Mouse (Mus musculus): ENCODE results near the gene Hoxa10. TPM values are rescaled to one million over a fixed set of nuclear protein-coding genes. Genes with fewer than 3 reads are reported as not detected.

The Hoxa10 gene
- total and polyA plus RNA-seq, 3 experiments = 0.05 TPM; not detected in 2

GRCm38 (mm10) chr6:52247766-52248637 lies 7.3 kb upstream of the Hoxa10 start:
- ATAC-seq (ENCODE audit: extremely low read depth, insufficient number of reproducible peaks, low FRiP score, poor library complexity, severe bottlenecking) = no peak

GRCm38 (mm10) chr6:52246916-52247315 lies 6.3 kb upstream of the Hoxa10 start:
- H3K9me3 ChIP-seq (replicated peaks) = no peaks in the 10 kb centered on the region
- no peaks in the 10 kb centered on the region for H3K4me1 ChIP-seq (ENCODE audit: insufficient read depth, low read depth, low read length)
- ATAC-seq (ENCODE audit: extremely low read depth, insufficient number of reproducible peaks, low FRiP score, poor library complexity, severe bottlenecking) = no peak
- TF ChIP-seq POLR2AphosphoS5 (IDR thresholded peaks at IDR 0.05; ENCODE audit: insufficient replicate concordance, low read depth, low read length) (no peak), CTCF (IDR thresholded peaks at IDR 0.05; ENCODE audit: low read depth, low read length) (no peak), GATA2 (IDR thresholded peaks at IDR 0.05; ENCODE audit: borderline replicate concordance, low read depth, low read length) (no peak), GATA1 (IDR thresholded peaks at IDR 0.05; ENCODE audit: borderline replicate concordance, low read length) (no peak)
- no peak for DNase-seq (ENCODE audit: low spot score)
- no peaks in the 10 kb centered on the region for H3K36me3 ChIP-seq (replicated peaks)
- H3K27me3 ChIP-seq (ENCODE audit: insufficient read depth, low read length) = peaks cover 45% of the 10 kb centered on the region
- H3K4me3 ChIP-seq (ENCODE audit: low read depth, low read length) = no peak overlapping the region

More at GRCm38 (mm10) chr6:52247766-52248637, 7.3 kb upstream of the Hoxa10 start:
- Histone ChIP-seq H3K4me3 (ENCODE audit: low read depth, low read length) (no peak overlapping the region), H3K4me1 (ENCODE audit: insufficient read depth, low read depth, low read length) (no peaks in the 10 kb centered on the region), H3K9me3 (replicated peaks) (no peaks in the 10 kb centered on the region), H3K27me3 (ENCODE audit: insufficient read depth, low read length) (peaks cover 51% of the 10 kb centered on the region), H3K36me3 (replicated peaks) (no peaks in the 10 kb centered on the region)
- DNase-seq (ENCODE audit: low spot score) = no peak
- TF ChIP-seq TAL1 (conservative IDR thresholded peaks at IDR 0.05; ENCODE audit: low read depth, low read length) (no peak), GATA1 (IDR thresholded peaks at IDR 0.05; ENCODE audit: borderline replicate concordance, low read length) (no peak), POLR2AphosphoS5 (IDR thresholded peaks at IDR 0.05; ENCODE audit: insufficient replicate concordance, low read depth, low read length) (no peak), GATA2 (IDR thresholded peaks at IDR 0.05; ENCODE audit: borderline replicate concordance, low read depth, low read length) (no peak), CTCF (IDR thresholded peaks at IDR 0.05; ENCODE audit: low read depth, low read length) (no peak)

GRCm38 (mm10) chr6:52246403-52246803 lies 5.7 kb upstream of the Hoxa10 start:
- Histone ChIP-seq H3K9me3 (replicated peaks) (no peaks in the 10 kb centered on the region), H3K4me3 (ENCODE audit: low read depth, low read length) (no peak overlapping the region), H3K36me3 (replicated peaks) (no peaks in the 10 kb centered on the region), H3K27me3 (ENCODE audit: insufficient read depth, low read length) (peaks cover 45% of the 10 kb centered on the region), H3K4me1 (ENCODE audit: insufficient read depth, low read depth, low read length) (no peaks in the 10 kb centered on the region)
- DNase-seq (ENCODE audit: low spot score) (no peak), ATAC-seq (ENCODE audit: extremely low read depth, insufficient number of reproducible peaks, low FRiP score, poor library complexity, severe bottlenecking) (no peak)
- TF ChIP-seq CTCF (IDR thresholded peaks at IDR 0.05; ENCODE audit: low read depth, low read length) (no peak), GATA1 (IDR thresholded peaks at IDR 0.05; ENCODE audit: borderline replicate concordance, low read length) (no peak), POLR2AphosphoS5 (IDR thresholded peaks at IDR 0.05; ENCODE audit: insufficient replicate concordance, low read depth, low read length) (no peak), GATA2 (IDR thresholded peaks at IDR 0.05; ENCODE audit: borderline replicate concordance, low read depth, low read length) (no peak), TAL1 (conservative IDR thresholded peaks at IDR 0.05; ENCODE audit: low read depth, low read length) (no peak)

GRCm38 (mm10) chr6:52245757-52246142 lies 5.1 kb upstream of the Hoxa10 start, which contains the start of gene Hoxa11:
Gene Hoxa11 (minus strand): TSS chr6:52245810.
- Histone ChIP-seq H3K27me3 (ENCODE audit: insufficient read depth, low read length) (peaks cover 43% of the 10 kb centered on the region), H3K4me3 (ENCODE audit: low read depth, low read length) (no peak within 1 kb of the TSS), H3K9me3 (replicated peaks) (no peaks in the 10 kb centered on the region), H3K4me1 (ENCODE audit: insufficient read depth, low read depth, low read length) (no peaks in the 10 kb centered on the region), H3K36me3 (replicated peaks) (no peaks in the 10 kb centered on the region)
- ATAC-seq (ENCODE audit: extremely low read depth, insufficient number of reproducible peaks, low FRiP score, poor library complexity, severe bottlenecking) = no peak
- TF ChIP-seq POLR2AphosphoS5 (IDR thresholded peaks at IDR 0.05; ENCODE audit: insufficient replicate concordance, low read depth, low read length) = no peak
- no peak for TF ChIP-seq CTCF (IDR thresholded peaks at IDR 0.05; ENCODE audit: low read depth, low read length)
- TF ChIP-seq GATA1 (IDR thresholded peaks at IDR 0.05; ENCODE audit: borderline replicate concordance, low read length) = no peak
- no peak for TF ChIP-seq TAL1 (conservative IDR thresholded peaks at IDR 0.05; ENCODE audit: low read depth, low read length)
- no peak for TF ChIP-seq GATA2 (IDR thresholded peaks at IDR 0.05; ENCODE audit: borderline replicate concordance, low read depth, low read length)
- DNase-seq (ENCODE audit: low spot score) = no peak

GRCm38 (mm10) chr6:52245040-52245756 lies 4.5 kb upstream of the Hoxa10 start:
- Histone ChIP-seq H3K27me3 (ENCODE audit: insufficient read depth, low read length) (peaks cover 46% of the 10 kb centered on the region), H3K36me3 (replicated peaks) (no peaks in the 10 kb centered on the region)
- TF ChIP-seq POLR2AphosphoS5 (IDR thresholded peaks at IDR 0.05; ENCODE audit: insufficient replicate concordance, low read depth, low read length) = no peak
- TF ChIP-seq CTCF (IDR thresholded peaks at IDR 0.05; ENCODE audit: low read depth, low read length) = no peak
- no peak for TF ChIP-seq TAL1 (conservative IDR thresholded peaks at IDR 0.05; ENCODE audit: low read depth, low read length)
- TF ChIP-seq GATA2 (IDR thresholded peaks at IDR 0.05; ENCODE audit: borderline replicate concordance, low read depth, low read length) = no peak
- TF ChIP-seq GATA1 (IDR thresholded peaks at IDR 0.05; ENCODE audit: borderline replicate concordance, low read length) = no peak

GRCm38 (mm10) chr6:52244471-52245039 lies 3.9 kb upstream of the Hoxa10 start:
- no peak overlapping the region for H3K4me3 ChIP-seq (ENCODE audit: low read depth, low read length)
- no peaks in the 10 kb centered on the region for H3K36me3 ChIP-seq (replicated peaks)
- no peak for DNase-seq (ENCODE audit: low spot score)
- no peak for TF ChIP-seq TAL1 (conservative IDR thresholded peaks at IDR 0.05; ENCODE audit: low read depth, low read length)
- no peak for TF ChIP-seq GATA2 (IDR thresholded peaks at IDR 0.05; ENCODE audit: borderline replicate concordance, low read depth, low read length)
- no peak for TF ChIP-seq CTCF (IDR thresholded peaks at IDR 0.05; ENCODE audit: low read depth, low read length)
- no peak for TF ChIP-seq GATA1 (IDR thresholded peaks at IDR 0.05; ENCODE audit: borderline replicate concordance, low read length)
- no peak for TF ChIP-seq POLR2AphosphoS5 (IDR thresholded peaks at IDR 0.05; ENCODE audit: insufficient replicate concordance, low read depth, low read length)
- no peak for ATAC-seq (ENCODE audit: extremely low read depth, insufficient number of reproducible peaks, low FRiP score, poor library complexity, severe bottlenecking)
- H3K9me3 ChIP-seq (replicated peaks) = no peaks in the 10 kb centered on the region
- H3K4me1 ChIP-seq (ENCODE audit: insufficient read depth, low read depth, low read length) = no peaks in the 10 kb centered on the region
- peaks cover 46% of the 10 kb centered on the region for H3K27me3 ChIP-seq (ENCODE audit: insufficient read depth, low read length)

More at GRCm38 (mm10) chr6:52245040-52245756, 4.5 kb upstream of the Hoxa10 start:
- H3K4me3 ChIP-seq (ENCODE audit: low read depth, low read length) = no peak overlapping the region
- no peaks in the 10 kb centered on the region for H3K9me3 ChIP-seq (replicated peaks)
- DNase-seq (ENCODE audit: low spot score) = no peak
- no peaks in the 10 kb centered on the region for H3K4me1 ChIP-seq (ENCODE audit: insufficient read depth, low read depth, low read length)
- no peak for ATAC-seq (ENCODE audit: extremely low read depth, insufficient number of reproducible peaks, low FRiP score, poor library complexity, severe bottlenecking)
